Mouse (Mus musculus) liver, embryonic 13.5 days (tissue): ENCODE measurements around the gene Bbs4. TPM values are rescaled to one million over a fixed set of nuclear protein-coding genes. Genes with fewer than 3 reads are reported as not detected.

Experiments used
- ATAC-seq: fragments of 200-750 bp; cut with Nextera tagmentation; 2 replicates; pipeline ENCODE4 v1.8.0; 2017; ENCODE audit warnings: low read depth, mild to moderate bottlenecking, moderate number of reproducible peaks, moderate library complexity
- DNase-seq: peaks from one replicate; pipeline ENCODE4 v3.0.0; 2022
- H3K27ac ChIP-seq: fragments of 300-500 bp; sonication (generic); 2 replicates; pipeline ENCODE4 v1.5.1; 2015; ENCODE audit warnings: moderate library complexity, mild to moderate bottlenecking, inconsistent platforms
- H3K27me3 ChIP-seq: fragments of 300-500 bp; sonication (generic); 2 replicates; pipeline ENCODE4 v1.6.1; 2015; ENCODE audit warnings: mild to moderate bottlenecking, inconsistent platforms
- H3K36me3 ChIP-seq: fragments of 300-500 bp; sonication (generic); 2 replicates; pipeline ENCODE4 v1.6.1; 2015; ENCODE audit warnings: mild to moderate bottlenecking, inconsistent platforms
- H3K4me1 ChIP-seq: fragments of 300-500 bp; sonication (generic); replicated peaks from 2 replicates; pipeline ENCODE4 v1.6.1; 2015; ENCODE audit warnings: inconsistent platforms
- H3K4me2 ChIP-seq: fragments of 300-500 bp; sonication (generic); 2 replicates; pipeline ENCODE4 v1.6.1; 2015; ENCODE audit warnings: inconsistent platforms, mild to moderate bottlenecking, moderate library complexity
- H3K4me3 ChIP-seq: fragments of 300-500 bp; sonication (generic); replicated peaks from 2 replicates; pipeline ENCODE4 v1.5.1; 2015; ENCODE audit warnings: mild to moderate bottlenecking, inconsistent platforms
- H3K9ac ChIP-seq: fragments of 300-500 bp; sonication (generic); 2 replicates; pipeline ENCODE4 v1.6.1; 2015; ENCODE audit warnings: mild to moderate bottlenecking, inconsistent platforms
- H3K9me3 ChIP-seq: fragments of 300-500 bp; sonication (generic); replicated peaks from 2 replicates; pipeline ENCODE4 v1.6.1; 2016; ENCODE audit warnings: inconsistent platforms
- WGBS: fragments of 180-500 bp; shearing (Covaris S2); methylation state at CpG from one replicate; pipeline ENCODE4 v1.1.7; 2015; ENCODE audit not compliant: insufficient replicate concordance; 5-methylcytosine and 5-hydroxymethylcytosine counted together
- polyA plus RNA-seq: library from polyadenylated mRNA; unstranded; fragments of >200 nt; fragmentation: Nextera tagmentation; extraction: Ambion mirVana; gene quantifications from 2 replicates; pipeline ENCODE4 v1.2.1, GENCODE M21; 2015

The Bbs4 gene
- polyA plus RNA-seq, 1 experiment from 2014 or later: 2.7 TPM

DNA sequence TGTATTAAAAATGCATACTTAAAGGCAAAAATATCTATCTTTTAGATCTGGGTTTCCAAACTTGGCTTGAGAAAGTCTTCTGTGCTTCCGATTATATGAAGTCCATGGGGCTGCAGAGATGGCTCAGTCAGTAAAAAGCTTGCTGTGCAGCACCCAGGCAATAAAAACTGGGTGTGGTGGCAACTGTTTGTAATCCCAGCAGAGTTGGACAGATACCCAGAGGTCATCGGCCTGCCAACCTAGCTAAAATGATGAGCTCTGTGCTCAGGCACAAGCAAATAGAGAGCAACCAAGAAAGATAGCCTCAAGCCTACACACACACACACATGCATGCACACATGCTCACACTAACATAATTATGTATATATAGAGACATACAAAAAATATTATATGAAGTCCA, 75.1 kb downstream of the Bbs4 start:
- H3K4me2 ChIP-seq: no peak overlapping the region
- no peaks in the 10 kb centered on the region for H3K9me3 ChIP-seq
- H3K9ac ChIP-seq: no peak overlapping the region
- peaks cover 3% of the 10 kb centered on the region; the same call in 1 of the 2 replicates for H3K4me1 ChIP-seq
- no peak overlapping the region for H3K4me3 ChIP-seq
- ATAC-seq (no peak), DNase-seq (no peak)
- H3K36me3 ChIP-seq: no peaks in the 10 kb centered on the region
- H3K27ac ChIP-seq: no peak overlapping the region
- WGBS: 69% methylated on average over 2 of the region's 2 CpGs
- no peaks in the 10 kb centered on the region for H3K27me3 ChIP-seq

DNA sequence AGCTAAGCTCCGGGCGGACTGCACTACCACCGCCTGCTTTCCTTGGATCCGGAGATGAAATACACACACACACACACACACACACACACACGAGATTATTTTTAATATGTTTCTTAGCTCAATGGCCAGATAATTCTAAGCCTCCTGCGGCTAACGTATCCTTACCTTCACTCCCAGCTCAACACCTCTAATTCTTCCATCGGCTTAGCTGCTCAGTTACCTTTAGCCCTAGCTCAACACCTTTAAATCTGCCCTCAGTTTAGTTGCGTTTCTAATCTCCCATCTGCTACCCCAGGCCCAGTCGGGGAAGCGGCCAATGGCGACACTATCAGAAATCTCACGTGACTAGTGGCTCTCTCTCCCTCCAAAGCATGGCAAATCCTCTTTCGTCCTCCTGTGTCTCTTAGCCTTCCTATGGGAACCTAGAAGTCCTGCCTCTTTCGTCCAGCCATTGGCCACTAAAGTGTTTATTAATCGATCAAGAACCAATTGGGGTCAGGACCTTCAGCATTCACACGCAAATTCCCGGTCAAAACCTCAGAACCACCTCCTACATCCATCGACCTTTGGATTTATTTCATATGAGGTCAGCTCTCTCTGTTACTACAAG, 78.4 kb downstream of the Bbs4 start:
- H3K4me2 ChIP-seq: no peak overlapping the region
- no peak overlapping the region for H3K27ac ChIP-seq
- no peak for DNase-seq
- H3K9ac ChIP-seq: no peak overlapping the region
- H3K36me3 ChIP-seq: no peaks in the 10 kb centered on the region
- H3K9me3 ChIP-seq: no peaks in the 10 kb centered on the region
- no peak overlapping the region for H3K4me3 ChIP-seq
- H3K4me1 ChIP-seq: peaks cover 21% of the 10 kb centered on the region
- no peaks in the 10 kb centered on the region for H3K27me3 ChIP-seq
- ATAC-seq: no peak
- 74% methylated on average over 19 of the region's 19 CpGs for WGBS

DNA sequence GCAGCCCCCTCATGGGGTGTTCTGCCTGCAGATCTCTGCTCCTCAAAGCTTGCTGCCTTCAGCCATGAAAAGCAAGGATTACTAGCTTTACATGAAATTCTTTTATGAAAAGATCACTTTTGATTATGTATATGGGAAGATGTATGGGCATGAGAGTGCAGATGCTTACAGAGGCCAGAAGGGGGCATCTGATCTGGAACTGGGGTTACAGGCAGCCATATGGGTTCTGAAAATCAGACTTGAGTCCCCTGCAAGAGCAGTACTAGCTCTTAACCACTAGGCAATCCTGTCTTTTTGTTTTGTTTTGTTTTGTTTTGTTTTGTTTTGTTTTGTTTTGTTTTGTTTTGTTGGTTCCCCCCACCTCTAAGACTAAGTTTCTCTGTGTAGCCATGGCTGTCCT, 80.1 kb downstream of the Bbs4 start:
- H3K9ac ChIP-seq: no peak overlapping the region
- no peaks in the 10 kb centered on the region for H3K36me3 ChIP-seq
- no peak overlapping the region for H3K4me2 ChIP-seq
- H3K9me3 ChIP-seq: no peaks in the 10 kb centered on the region
- H3K4me1 ChIP-seq: peaks cover 21% of the 10 kb centered on the region
- no peak overlapping the region for H3K27ac ChIP-seq
- DNase-seq (no peak), ATAC-seq (no peak)
- no peak overlapping the region for H3K4me3 ChIP-seq
- no peaks in the 10 kb centered on the region for H3K27me3 ChIP-seq

Other genes with a start within 250 kb of the Bbs4 start
- gene Adpgk, start 62.0 kb downstream of the Bbs4 start, polyA plus RNA-seq: 16.6 and 19.6 TPM in 2 replicates
- gene Arih1, start 133.1 kb upstream of the Bbs4 start, polyA plus RNA-seq: 5.2 and 6.1 TPM in 2 replicates
- gene Hexa, start 186.0 kb upstream of the Bbs4 start, polyA plus RNA-seq: 32.1 and 32.5 TPM in 2 replicates
- 0.16 TPM in 1 of 2 replicates, not detected in the other for gene Tmem202, start 186.3 kb upstream of the Bbs4 start, polyA plus RNA-seq
- gene Celf6, start 224.4 kb upstream of the Bbs4 start, polyA plus RNA-seq: 0.12 TPM in 1 of 2 replicates, not detected in the other